Mouse (Mus musculus): ENCODE data around the gene Srp68. TPM values are rescaled to one million over a fixed set of nuclear protein-coding genes. Genes with fewer than 3 reads are reported as not detected.

Srp68 gene
- 56.9 and 62.6 TPM in 2 replicates for total RNA-seq (2017)

DNA sequence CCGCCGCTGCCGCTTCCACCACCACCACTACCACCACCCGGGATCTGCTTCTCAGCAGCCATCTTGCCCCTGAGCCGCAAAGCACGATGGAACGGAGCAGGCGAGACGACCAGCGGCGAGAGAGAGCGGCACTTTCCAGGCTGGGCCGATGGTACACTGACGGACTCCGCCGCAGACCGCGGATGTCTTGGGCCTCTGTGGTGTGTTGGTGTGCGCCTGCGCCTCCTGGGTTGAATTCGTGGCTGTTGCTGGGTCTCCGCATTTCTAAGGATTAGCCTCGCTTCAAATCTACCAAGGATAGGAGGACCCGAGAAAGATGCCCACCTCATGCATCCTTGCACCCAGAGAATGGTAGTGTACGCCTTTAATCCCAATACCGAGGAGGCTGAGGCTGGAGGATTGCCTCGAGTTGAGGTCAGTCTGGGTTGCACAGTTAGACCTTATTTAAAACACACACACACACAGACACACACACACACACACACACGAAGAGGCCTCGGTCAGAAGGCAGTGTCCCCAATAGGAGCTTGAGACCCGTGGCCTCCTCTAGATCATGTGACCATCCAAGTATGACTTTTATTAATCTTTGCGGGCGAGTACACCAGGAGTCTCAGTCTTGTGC, at the start of gene Srp68:
Srp68 (minus strand) TSS at position 173 of the 622 bp plus-strand sequence.
- peak; percentile 99 for ATAC-seq (replicated peaks; ENCODE audit: low read depth, poor library complexity, severe bottlenecking)

- peak; percentile 93 for ATAC-seq (replicated peaks; ENCODE audit: low read depth, poor library complexity, severe bottlenecking)
Observed at GRCm38 (mm10) chr11:116318719-116319659, 45.0 kb upstream of the Srp68 start.

DNA sequence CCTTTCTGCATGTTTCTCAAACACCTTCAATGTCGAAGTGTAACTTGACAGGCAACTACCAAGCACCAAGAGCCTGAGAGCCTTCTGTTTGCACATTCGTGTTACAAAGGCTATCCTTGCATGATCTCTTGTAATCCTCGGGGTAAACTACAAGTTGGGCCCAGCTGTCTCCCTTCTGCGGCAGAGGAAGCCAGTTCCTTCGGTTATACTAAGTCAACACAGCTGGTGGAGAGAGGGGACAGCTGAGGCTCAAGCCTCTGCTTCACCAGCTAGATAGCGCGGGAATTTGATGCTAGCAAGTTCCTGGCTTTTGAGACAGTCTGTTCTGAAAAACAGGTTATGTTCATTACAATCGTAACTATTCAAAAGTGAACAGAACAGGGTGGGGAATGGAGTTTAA, 38.3 kb upstream of the Srp68 start:
- no peak for ATAC-seq (replicated peaks; ENCODE audit: low read depth, poor library complexity, severe bottlenecking)

DNA sequence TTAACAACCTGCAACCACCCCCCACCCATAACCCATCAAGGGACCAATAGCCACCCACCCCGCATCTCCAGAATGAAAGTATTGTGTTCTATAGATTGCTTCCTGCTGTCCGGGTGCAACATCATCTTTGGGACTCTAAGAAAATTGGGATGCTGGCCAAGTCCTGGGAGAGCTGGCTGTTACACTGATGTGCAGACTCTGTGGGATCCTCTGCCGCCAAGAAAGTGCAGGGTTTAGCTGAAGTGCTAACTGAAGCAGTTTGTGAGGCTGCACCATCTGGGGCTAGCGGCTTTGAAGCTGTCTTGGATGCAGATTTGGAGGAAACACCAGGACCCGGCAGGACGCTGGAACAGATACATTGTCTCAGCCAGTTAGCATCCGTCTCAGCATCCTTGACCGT, 37.2 kb upstream of the Srp68 start:
- ATAC-seq (replicated peaks; ENCODE audit: low read depth, poor library complexity, severe bottlenecking): no peak

GRCm38 (mm10) chr11:116309601-116310000, 35.6 kb upstream of the Srp68 start:
- ATAC-seq (replicated peaks; ENCODE audit: low read depth, poor library complexity, severe bottlenecking): peak; percentile 31; the same call in 1 of the 2 replicates

DNA sequence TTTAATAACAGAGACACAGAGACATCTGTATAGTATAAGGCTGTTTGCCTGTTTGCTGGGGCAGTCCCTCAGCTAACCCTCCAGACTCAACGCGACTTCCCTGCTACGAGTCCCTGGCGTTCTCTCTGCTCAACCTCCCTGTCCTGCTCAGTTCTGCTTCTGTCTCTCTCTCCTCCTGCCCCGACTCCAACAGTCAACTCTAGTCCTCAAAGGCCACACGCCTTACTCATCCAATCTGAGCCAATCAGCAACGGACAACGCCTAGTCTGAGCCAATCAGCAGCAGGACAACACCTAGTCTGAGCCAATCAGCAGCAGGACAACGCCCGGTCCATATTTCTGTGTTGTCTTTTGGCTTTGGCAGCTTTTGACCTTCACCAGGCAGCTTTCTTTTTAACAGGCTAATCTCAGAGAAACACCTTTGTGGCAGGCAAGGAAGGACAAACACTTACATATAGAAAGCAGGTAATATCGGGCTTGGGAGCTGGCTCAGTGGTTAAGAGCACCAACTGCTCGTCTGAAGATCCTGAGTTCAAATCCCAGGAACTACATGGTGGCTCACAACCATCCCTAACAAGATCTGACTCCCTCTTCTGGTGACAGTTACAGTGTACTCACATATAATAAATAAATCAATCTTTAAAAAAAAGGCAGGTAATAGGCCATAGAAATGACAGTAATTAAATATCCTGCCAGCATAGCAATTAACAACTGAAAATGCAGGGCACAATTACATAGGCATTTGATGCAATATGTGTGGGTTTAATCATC, 33.9 kb upstream of the Srp68 start:
- ATAC-seq (replicated peaks; ENCODE audit: low read depth, poor library complexity, severe bottlenecking): no peak

DNA sequence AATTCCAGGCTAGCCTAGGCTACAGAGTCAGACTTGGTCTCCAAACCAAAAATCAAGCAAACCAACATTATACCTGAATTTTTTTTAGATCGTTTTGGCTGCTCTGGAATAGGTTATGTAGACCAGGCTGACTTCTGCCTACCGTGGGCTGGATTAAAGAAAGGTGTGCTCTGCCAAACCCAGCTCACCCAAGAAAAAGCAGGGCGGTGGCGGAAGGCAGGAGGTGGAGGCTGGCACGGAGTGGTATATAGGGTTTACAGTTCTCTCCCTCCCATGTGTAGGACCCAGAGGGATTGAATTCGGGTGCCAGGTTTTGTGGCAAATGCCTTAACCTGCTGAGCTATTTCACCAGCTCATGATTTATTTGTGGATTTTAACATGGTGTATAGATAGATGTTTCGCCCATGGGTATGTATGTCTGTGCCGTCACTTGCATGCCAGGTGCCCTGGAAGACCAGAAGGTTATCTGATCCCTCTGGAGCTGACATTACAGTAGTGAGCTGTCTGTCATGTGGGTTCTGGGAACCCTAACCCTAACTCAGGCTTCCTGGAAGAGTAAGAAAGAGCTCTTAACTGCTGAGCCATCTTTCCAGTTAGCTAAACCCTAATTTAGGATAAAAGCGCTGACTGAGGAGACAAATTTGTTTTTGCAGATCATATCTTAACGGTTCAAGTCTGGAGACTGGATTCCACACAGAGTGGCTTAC, 33.2 kb upstream of the Srp68 start, which contains the start of gene Exoc7:
Exoc7 (minus strand) TSS at position 215 of the 707 bp plus-strand sequence.
- no peak for ATAC-seq (replicated peaks; ENCODE audit: low read depth, poor library complexity, severe bottlenecking)

- ATAC-seq (replicated peaks; ENCODE audit: low read depth, poor library complexity, severe bottlenecking): peak; percentile 97
Observed at GRCm38 (mm10) chr11:116306126-116306982, 32.3 kb upstream of the Srp68 start.

GRCm38 (mm10) chr11:116305423-116305822, 31.4 kb upstream of the Srp68 start:
- ATAC-seq (replicated peaks; ENCODE audit: low read depth, poor library complexity, severe bottlenecking): no peak

DNA sequence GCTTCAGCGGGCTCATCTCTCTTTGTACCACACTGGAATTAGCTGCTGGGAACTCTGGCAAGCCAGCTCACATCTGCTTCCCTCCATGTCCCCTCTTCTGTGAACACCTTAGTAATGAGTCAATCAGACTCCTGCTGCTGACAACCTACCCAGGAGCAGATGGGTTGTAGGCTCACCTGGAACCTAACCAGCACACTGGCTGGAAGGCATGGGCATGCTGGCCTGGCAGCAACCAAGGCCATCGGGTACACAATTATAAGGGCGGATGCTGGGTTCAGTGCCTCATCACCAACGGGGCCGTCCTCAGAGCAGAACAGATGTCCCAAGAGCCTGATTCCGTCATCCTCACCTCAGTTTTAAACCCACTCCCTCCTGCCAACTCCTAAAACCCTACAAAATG, 24.6 kb upstream of the Srp68 start:
- no peak for ATAC-seq (replicated peaks; ENCODE audit: low read depth, poor library complexity, severe bottlenecking)

GRCm38 (mm10) chr11:116298221-116298620, 24.2 kb upstream of the Srp68 start:
- no peak for ATAC-seq (replicated peaks; ENCODE audit: low read depth, poor library complexity, severe bottlenecking)

- ATAC-seq (replicated peaks; ENCODE audit: low read depth, poor library complexity, severe bottlenecking): no peak
Observed at GRCm38 (mm10) chr11:116297017-116297416, 23.0 kb upstream of the Srp68 start.

GRCm38 (mm10) chr11:116296191-116296734, 22.2 kb upstream of the Srp68 start:
- ATAC-seq (replicated peaks; ENCODE audit: low read depth, poor library complexity, severe bottlenecking): no peak

DNA sequence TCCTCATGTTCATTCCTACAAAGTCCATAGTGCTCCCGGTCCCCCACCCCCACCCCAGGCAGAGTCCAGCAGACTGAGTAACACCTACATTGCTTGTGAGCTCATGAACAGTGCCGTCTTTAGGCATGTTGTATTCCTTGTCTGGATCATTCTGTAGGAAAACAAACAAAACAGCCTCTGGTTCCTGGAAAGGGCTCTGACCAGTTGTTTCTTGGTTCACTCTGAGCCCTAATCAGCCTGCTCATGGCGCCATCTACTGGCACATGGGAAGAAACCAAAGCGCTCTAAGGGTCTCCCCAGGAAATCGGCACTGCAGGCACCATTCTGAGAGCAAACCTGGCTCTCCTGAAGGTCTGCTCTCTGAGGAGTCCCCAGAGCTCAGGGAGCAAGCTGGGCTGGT, 20.3 kb upstream of the Srp68 start:
- peak; percentile 78 for ATAC-seq (replicated peaks; ENCODE audit: low read depth, poor library complexity, severe bottlenecking)

DNA sequence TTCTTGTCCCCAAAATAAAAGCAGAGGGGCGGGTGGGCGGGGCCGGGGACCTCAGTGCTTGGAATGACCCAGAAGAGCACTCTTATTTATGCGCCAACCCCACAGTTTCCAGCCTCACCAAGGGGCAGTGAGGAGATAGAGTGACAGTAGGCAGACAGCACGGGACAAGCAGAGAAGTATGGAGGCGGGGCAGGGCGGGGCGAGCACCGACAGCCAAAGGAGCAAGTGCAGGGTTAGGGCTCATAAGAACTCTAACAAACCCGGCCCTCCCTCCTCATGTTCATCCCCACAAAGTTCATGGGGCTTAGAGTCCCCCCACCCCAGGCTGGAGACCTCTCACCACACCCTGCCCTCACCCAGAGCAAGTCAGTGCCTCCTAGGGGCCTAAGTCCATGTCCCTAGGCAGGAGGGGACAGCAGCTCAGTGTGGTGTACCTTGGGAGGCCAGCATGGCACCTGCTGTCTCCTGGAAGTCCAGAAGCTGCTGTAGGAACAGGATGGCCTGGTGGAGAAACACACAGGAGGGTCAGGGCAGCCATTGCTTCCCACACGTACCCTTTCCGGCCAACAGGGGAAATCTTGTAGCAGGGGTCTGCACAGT, 19.6 kb upstream of the Srp68 start:
- ATAC-seq (replicated peaks; ENCODE audit: low read depth, poor library complexity, severe bottlenecking): no peak

DNA sequence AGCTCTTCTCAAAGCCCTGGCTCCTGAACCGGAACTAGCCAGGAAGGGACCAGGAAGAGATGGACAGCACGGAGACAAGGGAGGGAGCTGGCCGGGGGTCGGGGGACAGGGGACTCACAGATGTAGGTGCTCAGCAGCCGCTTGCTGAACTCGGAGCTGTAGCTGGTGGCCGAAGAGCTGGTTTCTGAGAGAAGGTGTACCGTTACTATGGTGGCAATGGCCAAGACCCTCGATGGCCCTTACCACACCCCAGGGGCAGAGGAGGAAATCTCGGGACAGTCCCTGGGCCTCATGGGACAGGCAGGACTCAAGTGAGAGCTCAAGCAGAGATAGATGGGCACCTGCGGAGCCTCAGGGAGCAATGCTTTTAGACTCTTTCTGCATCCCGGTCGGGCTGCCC, 18.4 kb upstream of the Srp68 start:
- no peak for ATAC-seq (replicated peaks; ENCODE audit: low read depth, poor library complexity, severe bottlenecking)

GRCm38 (mm10) chr11:116290556-116290955, 16.5 kb upstream of the Srp68 start:
- ATAC-seq (replicated peaks; ENCODE audit: low read depth, poor library complexity, severe bottlenecking): no peak

DNA sequence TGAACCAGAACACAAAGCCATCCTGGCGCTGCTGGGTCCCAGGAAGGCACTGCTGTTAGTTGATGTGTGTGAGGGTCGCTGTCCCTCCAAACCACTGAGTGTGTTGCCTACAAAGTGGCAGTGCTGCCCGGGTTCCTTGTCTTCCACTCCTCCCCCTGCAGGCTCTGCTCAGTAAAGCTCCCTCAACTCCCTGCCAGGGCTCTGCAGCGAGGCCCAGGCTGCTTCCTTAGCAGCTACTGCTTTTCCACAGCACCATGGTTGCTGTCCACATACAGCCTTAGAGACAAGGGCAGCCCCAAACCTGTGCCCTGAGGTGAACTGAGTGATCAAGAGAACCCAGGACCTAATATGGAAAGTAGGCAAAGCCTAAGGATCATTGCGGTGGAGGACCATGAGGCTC, 13.3 kb upstream of the Srp68 start:
- ATAC-seq (replicated peaks; ENCODE audit: low read depth, poor library complexity, severe bottlenecking): no peak

Measured in common myeloid progenitor, adult 5-6 weeks (primary cell).